Mouse (Mus musculus) forebrain, embryonic 16.5 days (tissue): ENCODE data around the gene Copg2. TPM values are rescaled to one million over a fixed set of nuclear protein-coding genes. Genes with fewer than 3 reads are reported as not detected.
A peak's percentile ranks its signal among the peaks of the same experiment; 100 is the strongest.

ENCODE experiments used
- ATAC-seq: fragments of 200-750 bp; cut with Nextera tagmentation; 2 replicates; pipeline ENCODE4 v1.8.0; 2017; ENCODE audit warnings: mild to moderate bottlenecking, moderate library complexity
- H3K27ac ChIP-seq: fragments of 300-500 bp; sonication (generic); 2 replicates; pipeline ENCODE4 v1.5.1; 2014; ENCODE audit warnings: low read length, control low read depth
- H3K27me3 ChIP-seq: fragments of 300-500 bp; sonication (generic); replicated peaks from 2 replicates; pipeline ENCODE4 v1.6.1; 2014; ENCODE audit warnings: low read length; ENCODE audit not compliant: control insufficient read depth, insufficient read depth
- H3K36me3 ChIP-seq: fragments of 300-500 bp; sonication (generic); 2 replicates; pipeline ENCODE4 v1.6.1; 2014; ENCODE audit not compliant: control insufficient read depth, insufficient read depth
- H3K4me1 ChIP-seq: fragments of 300-500 bp; sonication (generic); replicated peaks from 2 replicates; pipeline ENCODE4 v1.6.1; 2014; ENCODE audit warnings: low read length; ENCODE audit not compliant: control insufficient read depth, insufficient read depth
- H3K4me2 ChIP-seq: fragments of 300-500 bp; sonication (generic); 2 replicates; pipeline ENCODE4 v1.6.1; 2014; ENCODE audit warnings: mild to moderate bottlenecking, low read length, control low read depth
- H3K4me3 ChIP-seq: fragments of 300-500 bp; sonication (generic); replicated peaks from 2 replicates; pipeline ENCODE4 v1.5.1; 2014; ENCODE audit warnings: mild to moderate bottlenecking, low read length, control low read depth
- H3K9ac ChIP-seq: fragments of 300-500 bp; sonication (generic); replicated peaks from 2 replicates; pipeline ENCODE4 v1.6.1; 2014; ENCODE audit warnings: low read depth, low read length, control low read depth
- H3K9me3 ChIP-seq: fragments of 300-500 bp; sonication (generic); 2 replicates; pipeline ENCODE4 v1.6.1; 2016; ENCODE audit warnings: low read length; ENCODE audit not compliant: control insufficient read depth
- WGBS: fragments of 180-500 bp; shearing (Covaris S2); extraction: QIAGEN DNeasy Blood & Tissue Kit; methylation state at CpG from one replicate; pipeline ENCODE4 v1.1.7; 2014; 5-methylcytosine and 5-hydroxymethylcytosine counted together
- polyA plus RNA-seq: library from polyadenylated mRNA; unstranded; fragments of >200 nt; fragmentation: Nextera tagmentation; extraction: Ambion mirVana; gene quantifications from 2 replicates; pipeline ENCODE4 v1.2.1, GENCODE M21; 2015

Gene Copg2
- polyA plus RNA-seq, 1 experiment from 2014 or later = 31.1 TPM

DNA sequence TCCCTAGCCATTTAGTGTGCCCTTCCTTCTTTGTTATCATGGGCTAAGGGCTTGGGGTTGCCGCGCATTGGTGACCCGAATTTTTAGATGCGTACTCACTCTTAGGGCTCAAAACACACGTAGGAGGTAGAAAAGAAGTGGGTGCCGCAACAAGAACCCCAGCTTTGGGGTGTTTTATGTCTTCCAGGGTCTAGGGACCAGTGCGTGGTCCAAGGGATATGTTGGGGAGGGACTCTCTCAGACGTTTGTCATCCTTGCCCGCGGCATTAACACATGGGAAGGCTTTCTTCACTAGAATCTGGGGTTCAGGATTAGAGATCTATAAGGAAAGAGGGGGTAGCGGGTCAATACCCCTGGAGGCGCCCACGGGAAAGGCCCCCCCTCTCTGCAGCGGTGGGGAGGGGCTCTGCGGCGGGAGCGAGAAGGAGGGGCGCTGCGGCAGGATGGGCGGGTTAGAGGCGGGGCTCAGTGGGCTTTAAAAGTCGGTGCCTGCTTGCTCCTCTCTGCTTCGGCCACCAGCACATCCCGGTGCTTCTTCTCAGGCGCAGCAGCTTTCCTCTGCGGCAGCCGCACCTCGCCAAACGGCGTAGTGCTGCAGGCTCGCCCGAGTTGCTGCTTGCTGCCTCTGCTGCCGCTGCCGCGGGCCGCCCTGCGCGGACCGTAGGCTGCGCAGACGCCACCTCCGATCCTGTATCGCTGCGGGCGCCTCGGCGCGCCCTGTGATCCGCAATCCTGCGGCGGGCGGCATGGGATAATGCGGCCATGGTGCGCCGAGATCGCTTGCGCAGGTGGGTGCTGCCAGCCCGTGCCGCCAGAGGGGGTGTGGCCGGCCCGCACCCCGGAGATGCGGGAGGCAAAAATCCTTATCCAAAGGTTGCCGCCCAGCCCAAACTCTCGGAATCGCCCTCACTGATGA is 158.8 kb downstream of the Copg2 start:
- WGBS = 46% methylated on average over 61 of the region's 66 CpGs
- H3K36me3 ChIP-seq = peaks cover 5% of the 10 kb centered on the region

DNA sequence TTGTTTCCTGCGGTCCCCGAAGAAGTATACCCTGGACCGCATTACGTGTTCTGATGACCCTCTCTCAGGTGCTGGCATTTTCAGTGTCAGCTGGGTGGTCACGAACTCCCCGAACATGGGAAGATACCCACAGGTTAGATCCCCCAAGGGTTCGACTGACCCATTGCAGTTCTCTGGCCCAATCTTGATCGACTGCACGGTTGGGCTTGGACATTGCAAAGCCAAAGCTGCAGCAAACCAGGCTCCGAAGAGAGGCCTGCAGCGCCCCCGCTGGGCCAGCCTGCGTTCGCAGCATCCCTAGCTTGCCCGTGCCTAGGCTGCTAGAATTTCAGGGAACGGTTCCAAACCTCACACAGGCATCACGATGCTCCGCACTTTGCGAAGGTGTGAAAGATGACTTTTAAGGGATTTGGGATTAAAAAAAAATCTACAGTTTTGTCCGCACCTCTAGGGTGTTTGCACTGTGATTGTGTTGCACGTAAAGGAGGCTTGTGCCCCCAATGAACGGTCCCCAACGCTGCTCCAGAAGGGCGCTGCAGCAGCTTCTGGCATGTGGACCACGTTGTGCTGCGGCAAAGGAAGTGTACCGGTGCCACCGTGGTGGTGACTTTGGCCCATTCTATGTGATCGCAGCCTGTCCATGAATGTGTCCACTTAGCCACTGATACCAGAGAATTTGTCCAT is 159.6 kb downstream of the Copg2 start:
- Histone ChIP-seq H3K36me3 (no peaks in the 10 kb centered on the region), H3K4me3 (peak overlapping the region; percentile 62), H3K4me2 (peak overlapping the region; percentile 63), H3K9ac (peak overlapping the region; percentile 72), H3K27ac (peak overlapping the region; percentile 78), H3K27me3 (no peaks in the 10 kb centered on the region), H3K4me1 (peaks cover 6% of the 10 kb centered on the region), H3K9me3 (peaks cover 31% of the 10 kb centered on the region)
- ATAC-seq = peak; percentile 79
- WGBS = 58% methylated on average over 29 of the region's 29 CpGs

More for the DNA sequence above, 158.8 kb downstream of the Copg2 start:
- H3K27me3 ChIP-seq = no peaks in the 10 kb centered on the region
- H3K9me3 ChIP-seq = peaks cover 31% of the 10 kb centered on the region
- peak overlapping the region; percentile 62 for H3K4me3 ChIP-seq
- ATAC-seq = peak; percentile 81
- H3K27ac ChIP-seq = peak overlapping the region; percentile 78
- peaks cover 6% of the 10 kb centered on the region for H3K4me1 ChIP-seq
- H3K4me2 ChIP-seq = peak overlapping the region; percentile 63
- H3K9ac ChIP-seq = peak overlapping the region; percentile 72

DNA sequence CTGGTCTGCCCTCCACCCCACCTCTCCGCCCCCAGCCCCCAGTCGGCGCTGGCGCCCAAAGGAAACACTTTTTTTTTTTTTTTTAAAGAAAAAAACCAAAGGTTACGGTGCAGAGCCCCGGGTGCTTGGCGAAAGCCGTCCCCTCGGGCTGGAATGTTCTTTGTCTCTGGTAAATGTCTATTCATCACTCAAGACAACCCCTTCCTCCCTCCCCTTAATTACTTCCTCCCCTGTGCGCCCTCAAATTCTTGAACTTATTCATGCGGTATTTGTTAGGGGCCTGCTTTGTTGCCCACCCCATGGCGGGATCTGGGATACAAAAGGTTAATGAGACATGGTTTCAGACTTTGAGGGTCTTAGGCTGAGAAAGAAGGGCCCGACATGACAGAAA is 160.2 kb downstream of the Copg2 start:
- H3K4me1 ChIP-seq = peaks cover 6% of the 10 kb centered on the region
- H3K4me2 ChIP-seq = peak overlapping the region; percentile 63
- no peaks in the 10 kb centered on the region for H3K27me3 ChIP-seq
- no peak for ATAC-seq
- H3K9ac ChIP-seq = no peak overlapping the region
- peaks cover 31% of the 10 kb centered on the region for H3K9me3 ChIP-seq
- peak overlapping the region; percentile 78 for H3K27ac ChIP-seq
- WGBS = 50% methylated on average over 13 of the region's 13 CpGs
- no peak overlapping the region for H3K4me3 ChIP-seq
- no peaks in the 10 kb centered on the region for H3K36me3 ChIP-seq

- peaks cover 31% of the 10 kb centered on the region for H3K9me3 ChIP-seq
- no peaks in the 10 kb centered on the region for H3K27me3 ChIP-seq
- peak overlapping the region; percentile 2; the same call in 1 of the 2 replicates for H3K4me3 ChIP-seq
- no peaks in the 10 kb centered on the region for H3K36me3 ChIP-seq
- peak overlapping the region; percentile 42 for H3K4me2 ChIP-seq
- peak overlapping the region; percentile 14; the same call in 1 of the 2 replicates for H3K9ac ChIP-seq
- H3K27ac ChIP-seq = peak overlapping the region; percentile 78
- WGBS = 55% methylated on average over 15 of the region's 15 CpGs
- H3K4me1 ChIP-seq = peaks cover 6% of the 10 kb centered on the region
- no peak for ATAC-seq
These were observed 160.7 kb downstream of the Copg2 start for GRCm38 (mm10) chr6:30735728-30736371.

DNA sequence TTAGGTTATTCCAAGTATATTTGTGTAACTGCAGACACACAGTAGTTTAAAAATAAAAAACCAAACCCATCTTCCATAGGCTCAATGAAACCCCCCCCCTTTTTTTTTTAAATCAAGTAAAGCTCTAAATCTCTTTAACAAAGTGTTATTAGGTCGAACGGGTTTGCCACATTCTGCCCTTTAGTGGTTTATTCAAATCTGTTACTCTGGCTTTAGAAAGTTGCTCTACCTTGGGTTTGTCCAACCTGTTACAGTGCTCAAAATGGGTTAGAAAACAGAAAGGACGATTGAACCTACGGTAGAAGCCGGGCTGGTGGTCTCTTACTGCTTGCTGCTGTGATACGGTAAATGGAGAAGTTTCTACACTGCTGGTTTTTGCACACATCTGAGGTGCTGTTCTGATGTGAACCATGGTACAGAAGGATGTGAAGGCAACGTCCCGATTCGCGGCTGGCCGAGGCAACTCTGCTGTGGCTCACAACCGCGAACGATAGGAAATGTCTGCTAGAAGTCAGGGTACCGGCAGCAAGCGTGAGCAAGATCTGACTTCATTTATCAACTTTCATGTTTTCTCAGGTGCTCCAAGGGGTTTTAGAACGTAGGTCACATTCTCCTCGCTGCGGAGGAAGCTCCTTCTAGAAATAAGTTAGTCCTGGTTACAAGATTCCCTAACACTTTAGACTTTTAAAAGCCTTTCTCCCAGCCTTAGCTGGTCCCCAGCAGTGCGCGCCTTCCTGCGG is 161.4 kb downstream of the Copg2 start:
- Histone ChIP-seq H3K27me3 (no peaks in the 10 kb centered on the region), H3K4me3 (peak overlapping the region; percentile 2), H3K9ac (peak overlapping the region; percentile 14; the same call in 1 of the 2 replicates), H3K36me3 (no peaks in the 10 kb centered on the region), H3K4me2 (peak overlapping the region; percentile 42), H3K4me1 (peaks cover 6% of the 10 kb centered on the region), H3K27ac (peak overlapping the region; percentile 78), H3K9me3 (peaks cover 31% of the 10 kb centered on the region)
- 49% methylated on average over 22 of the region's 22 CpGs for WGBS
- no peak for ATAC-seq

DNA sequence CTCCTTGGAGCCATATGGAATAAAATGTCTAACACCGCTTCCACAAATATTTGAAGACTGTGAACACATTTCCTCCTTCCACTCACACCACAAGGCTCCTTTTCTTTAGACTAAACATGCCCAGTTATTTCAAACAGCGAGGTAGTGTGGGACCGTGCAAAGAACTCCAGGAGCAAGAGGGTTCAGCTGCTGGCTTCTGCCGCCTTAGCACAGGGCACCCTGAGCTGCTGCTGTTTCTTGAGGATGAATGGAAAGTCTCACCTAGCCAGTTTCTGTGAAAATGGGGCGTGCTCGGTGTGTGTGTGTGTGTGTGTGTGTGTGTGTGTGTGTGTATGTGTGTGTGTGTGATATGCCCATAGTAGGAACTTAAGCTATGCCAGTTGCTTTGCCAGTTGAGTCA is 162.1 kb downstream of the Copg2 start:
- 39% methylated on average over 6 of the region's 6 CpGs for WGBS
- Histone ChIP-seq H3K9ac (no peak overlapping the region), H3K4me3 (no peak overlapping the region), H3K27ac (0 out of 2 replicates have a peak overlapping the region, but pooled peaks have one; percentile 22), H3K4me1 (peaks cover 6% of the 10 kb centered on the region), H3K4me2 (0 out of 2 replicates have a peak overlapping the region, but pooled peaks have one; percentile 4), H3K9me3 (peaks cover 31% of the 10 kb centered on the region), H3K36me3 (no peaks in the 10 kb centered on the region), H3K27me3 (no peaks in the 10 kb centered on the region)
- ATAC-seq = no peak

- no peak overlapping the region for H3K4me2 ChIP-seq
- no peak overlapping the region for H3K27ac ChIP-seq
- no peaks in the 10 kb centered on the region for H3K27me3 ChIP-seq
- H3K9ac ChIP-seq = no peak overlapping the region
- peaks cover 6% of the 10 kb centered on the region for H3K4me1 ChIP-seq
- no peak overlapping the region for H3K4me3 ChIP-seq
- peaks cover 16% of the 10 kb centered on the region for H3K9me3 ChIP-seq
- no peaks in the 10 kb centered on the region for H3K36me3 ChIP-seq
- 51% methylated on average over 18 of the region's 18 CpGs for WGBS
- no peak for ATAC-seq
These were observed 163.9 kb downstream of the Copg2 start for GRCm38 (mm10) chr6:30732571-30733130.

DNA sequence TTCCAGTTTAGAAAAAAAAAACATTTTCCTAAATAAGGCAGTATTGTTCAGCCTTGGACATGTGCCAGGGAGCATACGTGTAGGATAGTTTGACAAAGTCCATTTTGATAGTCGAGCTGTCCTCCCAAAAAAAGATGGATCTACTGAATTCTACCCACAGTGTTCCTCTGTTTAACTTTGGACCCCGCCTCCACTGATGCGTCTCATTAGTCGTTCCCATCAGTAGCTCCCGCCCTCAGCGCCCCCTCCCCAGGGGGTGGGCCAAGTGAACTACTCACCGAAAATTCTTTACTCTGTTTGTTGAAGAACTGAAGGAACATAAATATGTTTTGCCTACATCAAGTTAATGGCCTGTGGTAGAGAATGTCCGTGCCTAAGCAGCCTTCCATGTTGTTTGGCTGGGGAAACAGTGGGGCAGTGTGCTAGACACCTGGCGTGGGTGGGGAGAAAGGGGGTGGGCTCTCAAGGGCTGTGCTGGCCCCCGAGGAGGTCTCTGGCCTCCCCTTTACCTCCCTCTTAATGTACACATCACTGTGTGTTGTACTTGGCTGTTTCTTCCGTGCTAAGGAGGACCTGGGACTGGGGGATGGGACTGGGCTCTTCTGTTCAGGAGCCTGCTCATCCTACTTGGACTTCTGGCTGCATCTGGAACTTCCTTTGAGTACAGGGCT is 166.2 kb downstream of the Copg2 start:
- Histone ChIP-seq H3K4me3 (no peak overlapping the region), H3K9ac (no peak overlapping the region), H3K27me3 (no peaks in the 10 kb centered on the region), H3K4me1 (peaks cover 4% of the 10 kb centered on the region), H3K27ac (no peak overlapping the region), H3K9me3 (no peaks in the 10 kb centered on the region), H3K4me2 (no peak overlapping the region), H3K36me3 (no peaks in the 10 kb centered on the region)
- 50% methylated on average over 12 of the region's 12 CpGs for WGBS
- no peak for ATAC-seq
